Mouse (Mus musculus): ENCODE data around the gene Ncan.

Ncan gene

GRCm38 (mm10) chr8:70128435-70128834 lies 7.8 kb upstream of the Ncan start:
- peak; percentile 42 to 71 for DNase-seq

DNA sequence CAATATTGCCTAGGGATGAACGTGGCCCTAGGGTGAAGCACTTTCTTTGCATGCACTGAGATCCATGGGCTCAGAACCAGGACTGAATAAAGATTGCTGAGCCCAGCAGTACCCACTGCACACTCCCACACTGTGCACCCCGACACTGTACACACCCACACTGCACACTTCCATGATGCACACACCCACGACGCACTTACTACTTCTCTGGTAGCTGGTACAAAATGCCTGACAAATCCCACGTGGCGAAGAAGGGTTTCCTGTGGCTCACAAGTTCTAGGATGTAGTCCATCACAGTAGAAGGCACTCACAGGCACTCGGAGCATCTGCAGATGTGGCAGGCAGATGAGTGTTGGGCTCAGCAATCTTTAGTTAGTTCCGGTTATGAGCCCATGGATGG lies 4.3 kb upstream of the Ncan start:
- DNase-seq: no peak

- DNase-seq: no peak
Measured at GRCm38 (mm10) chr8:70122863-70123262, 2.2 kb upstream of the Ncan start.

DNA sequence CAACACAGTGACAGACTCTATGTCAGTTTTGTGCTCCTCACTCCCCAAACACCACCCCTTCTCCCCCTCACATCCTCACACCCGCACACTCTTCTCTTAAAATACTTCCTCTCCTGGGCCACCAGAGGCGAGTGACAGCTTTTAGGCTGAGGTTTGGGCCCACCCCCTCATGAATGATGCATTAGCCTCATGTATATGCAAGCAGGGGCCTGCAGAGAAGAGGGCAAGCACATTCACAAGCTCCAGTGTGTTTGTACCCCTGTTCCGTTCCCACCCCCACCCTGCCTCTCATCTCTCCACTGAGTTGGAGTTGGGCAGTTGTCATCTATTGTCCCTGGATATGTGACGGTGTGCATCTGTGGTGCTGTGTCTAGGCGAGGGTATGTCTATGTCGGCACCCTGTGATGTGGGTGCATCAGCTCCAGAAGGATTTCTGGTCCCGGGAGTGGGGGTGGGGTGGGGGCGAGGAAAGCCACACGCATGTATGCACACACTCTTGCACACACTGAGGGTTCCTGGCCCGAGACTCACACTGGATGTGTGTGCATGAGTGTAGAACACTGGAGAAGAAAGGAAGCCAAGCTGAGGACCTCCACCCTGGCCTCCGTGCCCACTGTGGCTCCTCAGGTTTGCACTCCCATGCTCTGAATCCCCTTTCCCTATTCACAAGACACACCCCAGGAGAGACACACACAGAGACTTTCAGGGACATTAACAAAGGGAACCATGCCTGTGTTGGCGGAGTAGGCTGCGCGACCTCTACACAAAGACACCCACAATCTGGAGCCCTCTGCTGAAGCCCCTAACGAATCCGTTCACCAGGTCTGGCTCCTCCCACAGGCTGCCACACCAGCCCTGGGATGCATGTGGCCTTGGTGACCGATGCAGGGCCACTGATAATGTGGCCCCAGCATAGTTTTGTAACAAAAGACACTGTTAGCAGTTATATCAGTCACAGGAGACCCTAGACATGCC lies 1.7 kb downstream of the Ncan start:
- DNase-seq: no peak

DNA sequence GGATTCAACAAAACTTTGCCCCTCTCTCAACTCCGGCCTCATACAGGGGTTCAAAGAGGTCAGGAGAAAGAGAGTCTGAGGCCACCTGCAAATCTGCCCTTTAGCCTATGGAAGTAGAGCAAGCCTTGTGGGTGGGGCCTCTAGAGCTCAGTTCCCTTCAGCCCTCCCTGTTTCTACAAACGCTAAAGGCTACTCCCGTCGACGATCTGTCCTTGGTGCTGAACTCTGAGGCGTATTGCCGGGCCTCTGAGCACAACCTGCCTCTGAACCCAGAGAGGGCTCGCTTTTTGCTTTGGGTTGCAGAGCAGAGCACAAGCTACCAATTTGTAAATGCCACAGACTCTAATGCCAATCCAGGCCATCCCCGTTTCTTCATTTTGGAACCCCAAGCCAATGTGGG lies 3.1 kb downstream of the Ncan start:
- DNase-seq: peak in 1 of 2 experiments; percentile 40

DNA sequence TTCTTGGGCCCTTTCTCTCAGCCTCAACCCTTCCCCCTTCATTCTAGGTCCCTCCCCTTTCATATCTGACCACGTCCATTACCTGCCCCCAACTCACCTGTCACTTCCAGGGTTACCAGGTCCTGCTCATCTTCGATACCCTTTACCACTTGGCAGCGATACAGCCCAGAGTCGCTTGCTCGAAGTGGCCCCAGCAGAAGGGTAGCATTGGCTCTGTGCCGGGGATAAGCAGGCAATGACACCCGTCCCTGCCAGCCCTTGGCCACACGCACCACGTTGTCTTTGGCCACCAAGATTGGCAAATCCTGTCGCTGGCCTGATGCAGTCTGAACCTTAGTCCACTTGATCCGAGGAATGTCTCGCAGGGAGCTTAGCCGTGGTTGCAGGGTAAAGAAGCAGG lies 5.8 kb downstream of the Ncan start:
- no peak for DNase-seq

- no peak for DNase-seq
Measured at GRCm38 (mm10) chr8:70114488-70114887, 6.2 kb downstream of the Ncan start.

GRCm38 (mm10) chr8:70112401-70113016 lies 8.2 kb downstream of the Ncan start:
- no peak for DNase-seq

GRCm38 (mm10) chr8:70111192-70111795 lies 9.4 kb downstream of the Ncan start:
- no peak for DNase-seq

GRCm38 (mm10) chr8:70110451-70110850 lies 10.2 kb downstream of the Ncan start:
- no peak for DNase-seq

- no peak for DNase-seq
Measured at GRCm38 (mm10) chr8:70104922-70105321, 15.8 kb downstream of the Ncan start.

DNA sequence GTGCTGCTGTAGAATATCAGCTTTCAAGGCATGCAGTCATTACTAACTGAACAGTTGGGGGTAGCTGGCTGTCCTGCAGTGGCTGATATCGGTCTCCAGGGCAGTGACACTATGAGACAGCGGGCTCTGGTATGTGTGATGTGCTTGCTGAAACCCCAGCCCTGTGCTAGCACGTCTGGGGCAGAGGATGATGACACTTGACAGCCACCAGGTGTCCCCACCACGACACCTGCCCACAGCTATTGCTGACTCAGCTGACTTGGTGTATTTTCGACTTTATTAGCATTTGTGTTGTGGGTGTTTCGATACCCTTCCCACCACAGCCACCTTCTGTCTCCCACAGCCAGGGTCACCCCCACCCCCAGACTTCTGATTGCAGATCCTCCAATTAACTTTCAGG lies 16.2 kb downstream of the Ncan start:
- DNase-seq: peak; percentile 41 to 46

GRCm38 (mm10) chr8:70100241-70100640 lies 20.4 kb downstream of the Ncan start:
- no peak for DNase-seq

- no peak for DNase-seq
Measured at GRCm38 (mm10) chr8:70099276-70099675, 21.4 kb downstream of the Ncan start.

DNA sequence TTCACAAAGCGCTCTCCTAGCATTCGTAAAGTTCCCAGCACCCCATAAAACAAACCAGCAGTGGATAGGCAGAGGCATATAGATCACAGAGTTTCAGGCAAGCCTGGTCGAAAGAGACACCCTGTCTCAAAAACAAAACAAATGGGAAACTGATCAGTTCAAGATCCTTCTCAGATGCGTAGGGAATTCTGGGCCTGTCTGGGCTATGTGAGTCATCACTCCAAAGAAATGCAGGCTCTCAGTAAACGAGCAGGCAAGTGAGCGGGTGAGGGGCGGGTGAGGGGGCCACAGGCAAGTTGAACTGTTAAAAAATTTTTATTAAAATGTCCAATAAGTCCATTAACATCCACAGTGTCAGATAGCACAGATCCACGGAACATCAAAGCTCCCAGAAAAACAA lies 27.9 kb downstream of the Ncan start:
- no peak for DNase-seq

DNA sequence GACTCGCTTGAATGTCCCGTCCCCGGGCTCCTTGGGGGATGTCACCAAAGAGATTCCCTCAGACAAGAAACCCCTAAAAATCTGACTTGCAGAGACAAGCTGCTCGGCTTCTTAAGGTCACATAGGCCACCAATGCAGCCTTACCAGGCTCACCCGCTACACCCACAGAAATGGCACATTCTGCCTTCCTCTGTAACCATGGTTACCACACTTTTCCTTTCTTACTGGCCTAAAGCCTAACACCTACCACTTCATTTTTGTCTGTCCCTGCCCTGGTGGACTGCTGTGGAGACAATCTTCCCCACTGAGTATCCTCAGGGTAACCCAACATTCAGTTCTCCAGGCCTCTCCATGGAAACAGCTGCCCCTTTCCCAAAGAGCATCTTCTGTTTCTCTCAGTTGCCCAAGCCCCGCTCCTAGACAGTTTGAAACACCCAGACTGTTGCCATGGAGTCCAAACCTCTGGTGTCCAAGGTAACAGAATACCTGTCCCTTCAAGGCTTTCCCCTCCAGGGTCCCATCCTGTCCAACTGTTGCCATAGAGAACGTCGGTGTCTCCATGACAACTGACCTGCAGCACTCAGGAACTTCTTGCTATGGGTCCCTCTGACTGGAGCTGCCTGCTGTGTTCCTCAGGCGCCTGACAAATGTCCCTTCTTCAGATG lies 31.2 kb downstream of the Ncan start:
- DNase-seq: no peak

GRCm38 (mm10) chr8:70087836-70088650 lies 32.6 kb downstream of the Ncan start:
- DNase-seq: peak; percentile 34 to 47

- DNase-seq: no peak
Measured at GRCm38 (mm10) chr8:70087237-70087636, 33.4 kb downstream of the Ncan start.

GRCm38 (mm10) chr8:70086151-70086550 lies 34.5 kb downstream of the Ncan start:
- DNase-seq: no peak

DNA sequence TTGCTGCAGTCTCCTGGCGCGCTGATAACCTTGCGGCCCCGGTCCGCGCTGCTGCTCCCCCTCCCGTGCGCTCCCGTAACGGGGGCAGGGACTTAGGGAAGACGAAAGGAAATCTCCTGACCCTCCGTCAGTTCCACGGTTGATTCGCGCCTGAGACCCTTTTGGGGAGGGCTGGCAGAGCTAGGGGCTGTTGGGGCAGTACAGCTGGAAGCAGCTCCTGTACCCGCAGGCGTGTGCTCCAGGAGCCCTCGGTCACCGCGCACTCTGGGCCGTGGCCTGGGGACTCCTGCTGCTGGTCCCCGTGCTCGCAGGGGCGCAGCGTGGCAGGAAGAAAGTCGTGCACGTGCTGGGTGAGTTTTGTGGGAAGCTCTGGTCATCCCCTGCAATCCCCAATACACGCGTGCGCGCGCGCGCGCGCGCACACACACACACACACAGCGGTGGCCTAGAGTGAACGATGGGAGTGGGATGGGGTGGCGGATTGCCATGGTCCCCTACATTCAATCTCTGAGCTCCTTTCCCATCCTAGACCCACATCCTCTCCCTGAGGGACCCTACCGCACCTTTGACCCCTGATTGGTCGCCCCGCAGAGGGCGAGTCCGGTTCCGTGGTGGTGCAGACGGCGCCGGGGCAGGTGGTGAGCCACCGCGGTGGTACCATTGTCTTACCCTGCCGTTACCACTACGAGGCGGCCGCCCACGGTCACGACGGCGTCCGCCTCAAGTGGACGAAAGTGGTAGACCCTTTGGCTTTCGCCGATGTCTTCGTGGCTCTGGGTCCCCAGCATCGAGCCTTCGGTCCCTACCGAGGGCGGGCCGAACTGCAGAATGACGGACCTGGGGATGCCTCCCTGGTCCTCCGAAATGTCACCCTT lies 36.2 kb downstream of the Ncan start:
- DNase-seq: no peak

GRCm38 (mm10) chr8:70083285-70083684 lies 37.4 kb downstream of the Ncan start, which contains the start of gene Hapln4:
Gene Hapln4 (plus strand): TSS chr8:70083457.
- peak; percentile 20 to 56 for DNase-seq
